Comparison of ENCODE assay signal across 9 mouse cellular contexts in genomic region chr11:57646940-57647339, GRCm38 (mm10). TPM values are rescaled to one million over a fixed set of nuclear protein-coding genes. Genes with fewer than 3 reads are reported as not detected.
DNase-seq lines count a peak whose midpoint lies in the region; ATAC-seq lines count a peak whose summit lies in the region.
"Had no signal": no experiment of that assay in that cellular context is flagged by ENCODE, and none has a peak within 500 bp of the region (broad histone marks: within the 10 kb centered on the region; RNA-seq: fewer than 3 reads in every experiment).

No protein-coding gene starts in this region.

- 0 out of 2 replicates have a peak, but pooled peaks cover 3% of the 10 kb centered on the region for H3K36me3 ChIP-seq in heart, embryonic 13.5 days
- no peaks in the 10 kb centered on the region for H3K36me3 ChIP-seq in forebrain, embryonic 16.5 days (ENCODE audit: control insufficient read depth, insufficient read depth)
- peaks cover 6% of the 10 kb centered on the region for H3K36me3 ChIP-seq in midbrain, embryonic 10.5 days

- peak overlapping the region; percentile 98 for H3K4me2 ChIP-seq in heart, embryonic 13.5 days
- H3K4me2 ChIP-seq in forebrain, embryonic 16.5 days (ENCODE audit: low read length), result peak overlapping the region; percentile 100; the same call in 1 of the 2 replicates

- H3K9ac ChIP-seq in heart, embryonic 13.5 days, result peak overlapping the region; percentile 37; the same call in 1 of the 2 replicates
- H3K9ac ChIP-seq in forebrain, embryonic 16.5 days (replicated peaks; ENCODE audit: low read depth, low read length), result no peak overlapping the region

- no peak for DNase-seq in heart, postnatal 36 days
- DNase-seq in adrenal gland, postnatal 14 days, result peak; percentile 49
- no peak for DNase-seq in midbrain, embryonic 10.5 days (ENCODE audit: low spot score)
- no peak for DNase-seq in left cerebral cortex, adult 8-10 months (ENCODE audit: low spot score in 2 of 2)
- DNase-seq in gastrocnemius, adult 18-20 months (ENCODE audit: low spot score), result no peak
- DNase-seq in urinary bladder, adult 2 months (ENCODE audit: low spot score), result no peak

- no peaks in the 10 kb centered on the region for H3K27me3 ChIP-seq in heart, embryonic 13.5 days (replicated peaks)
- no peaks in the 10 kb centered on the region for H3K27me3 ChIP-seq in forebrain, embryonic 16.5 days (replicated peaks; ENCODE audit: control insufficient read depth, insufficient read depth, low read length)
- H3K27me3 ChIP-seq in midbrain, embryonic 10.5 days (ENCODE audit: low read depth, poor library complexity, severe bottlenecking), result peaks cover 40% of the 10 kb centered on the region

- no peak for ATAC-seq in heart, embryonic 13.5 days (ENCODE audit: extremely low read depth, insufficient number of reproducible peaks, low FRiP score, low TSS enrichment)
- no peak for ATAC-seq in forebrain, embryonic 16.5 days

- 76% methylated on average over 8 of the region's 8 CpGs for WGBS in heart, embryonic 13.5 days
- 88% methylated on average over 8 of the region's 8 CpGs for whole genome bisulfite sequencing in forebrain, embryonic 16.5 days
- 90% methylated on average over 8 of the region's 8 CpGs for WGBS in midbrain, embryonic 10.5 days

- intact Hi-C loops in heart, postnatal 36 days (cut with DNase I), result no loop called here

- H3K4me1 ChIP-seq in heart, embryonic 13.5 days, result peaks cover 64% of the 10 kb centered on the region
- H3K4me1 ChIP-seq in forebrain, embryonic 16.5 days (replicated peaks; ENCODE audit: control insufficient read depth, insufficient read depth, low read length), result peaks cover 37% of the 10 kb centered on the region
- peaks cover 79% of the 10 kb centered on the region for H3K4me1 ChIP-seq in midbrain, embryonic 10.5 days

- H3K27ac ChIP-seq in heart, embryonic 13.5 days (replicated peaks), result no peak overlapping the region
- no peak overlapping the region for H3K27ac ChIP-seq in forebrain, embryonic 16.5 days (ENCODE audit: low read length)
- 0 out of 2 replicates have a peak overlapping the region, but pooled peaks have one; percentile 40 for H3K27ac ChIP-seq in midbrain, embryonic 10.5 days (replicated peaks)

- peak overlapping the region; percentile 82 for H3K4me3 ChIP-seq in heart, embryonic 13.5 days
- no peak overlapping the region for H3K4me3 ChIP-seq in forebrain, embryonic 16.5 days (replicated peaks; ENCODE audit: low read length)
- peak overlapping the region; percentile 74 for H3K4me3 ChIP-seq in midbrain, embryonic 10.5 days
- H3K4me3 ChIP-seq: megakaryocyte, embryonic 14.5 days had no signal

- no peaks in the 10 kb centered on the region for H3K9me3 ChIP-seq in heart, embryonic 13.5 days
- H3K9me3 ChIP-seq in forebrain, embryonic 16.5 days (ENCODE audit: control insufficient read depth, low read length), result no peaks in the 10 kb centered on the region
- H3K9me3 ChIP-seq in midbrain, embryonic 10.5 days (replicated peaks), result no peaks in the 10 kb centered on the region
- H3K9me3 ChIP-seq: megakaryocyte, embryonic 14.5 days had no signal

RNA-seq across cellular contexts. Expression of gene Galnt10, which starts 1.7 kb away (rescaled TPM):
- 10.3 and 11.4 TPM in 2 replicates for polyA plus RNA-seq in heart, embryonic 13.5 days (2015; fragmentation: Nextera tagmentation; extraction: Ambion mirVana)
- 1 to 10 TPM; 6.7 to 9.2 TPM for total RNA-seq in heart, postnatal 36 days (2021)
- total RNA-seq in adrenal gland, postnatal 14 days (2021), result 39.8 and 46.4 TPM in 2 replicates
- 12.8 and 13.3 TPM in 2 replicates for polyA plus RNA-seq in forebrain, embryonic 16.5 days (2015; fragmentation: Nextera tagmentation; extraction: Ambion mirVana)
- 28.1 and 30.7 TPM in 2 replicates for polyA plus RNA-seq in midbrain, embryonic 10.5 days (2016; fragmentation: Nextera tagmentation; extraction: Ambion mirVana)
- 1 to 10 TPM; 7.2 to 9.4 (median 8.6) TPM for total RNA-seq in left cerebral cortex, adult 8-10 months (2022)
- 1 to 10 TPM; 4.0 to 4.2 TPM for total RNA-seq in gastrocnemius, adult 18-20 months (2021)
- 14.1 and 17.9 TPM in 2 replicates for polyA plus RNA-seq in urinary bladder, adult 2 months (2012; rRNA removed)
